Mouse (Mus musculus): ENCODE measurements around the gene Dgke. TPM values are rescaled to one million over a fixed set of nuclear protein-coding genes. Genes with fewer than 3 reads are reported as not detected.
"Not testable (repeated sequence)": the region's sequence is repeated elsewhere in the genome, so short reads cannot be mapped to it uniquely, and the experiment has no call there.

Dgke gene
- polyA plus RNA-seq, 1 experiment from 2014 or later = 17.5 TPM

DNA sequence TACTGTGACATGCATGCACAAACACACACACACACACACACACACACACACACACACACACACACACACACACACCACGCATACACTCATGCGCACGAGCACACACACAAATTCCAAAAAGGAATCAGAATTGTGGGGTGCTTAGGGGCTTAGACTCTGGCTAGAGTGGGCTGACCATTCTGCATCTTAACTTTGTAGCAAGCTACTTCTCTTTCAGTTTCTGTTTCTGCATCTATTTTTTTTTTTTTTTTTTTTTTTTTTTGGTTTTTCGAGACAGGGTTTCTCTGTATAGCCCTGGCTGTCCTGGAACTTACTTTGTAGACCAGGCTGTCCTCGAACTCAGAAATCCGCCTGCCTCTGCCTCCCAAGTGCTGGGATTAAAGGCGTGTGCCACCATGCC lies 23.7 kb upstream of the Dgke start:
- not testable (repeated sequence) for H3K4me3 ChIP-seq (replicated peaks); H3K27ac ChIP-seq (replicated peaks); H3K9me3 ChIP-seq (replicated peaks); H3K36me3 ChIP-seq; H3K4me2 ChIP-seq; ATAC-seq (ENCODE audit: low FRiP score); H3K4me1 ChIP-seq; H3K9ac ChIP-seq (replicated peaks); H3K27me3 ChIP-seq (replicated peaks)
- 95% methylated on average over 6 of the region's 7 CpGs for WGBS

- Histone ChIP-seq H3K4me1 (no peaks in the 10 kb centered on the region), H3K9me3 (replicated peaks) (no peaks in the 10 kb centered on the region), H3K4me3 (replicated peaks) (no peak overlapping the region), H3K36me3 (no peaks in the 10 kb centered on the region), H3K9ac (replicated peaks) (no peak overlapping the region), H3K27me3 (replicated peaks) (no peaks in the 10 kb centered on the region), H3K27ac (replicated peaks) (no peak overlapping the region), H3K4me2 (no peak overlapping the region)
- 93% methylated on average over 4 of the region's 4 CpGs for WGBS
- no peak for ATAC-seq (ENCODE audit: low FRiP score)
Observed at GRCm38 (mm10) chr11:89088754-89089153, 22.1 kb upstream of the Dgke start.

- ATAC-seq (ENCODE audit: low FRiP score) = no peak
- H3K9ac ChIP-seq (replicated peaks) = no peak overlapping the region
- no peak overlapping the region for H3K27ac ChIP-seq (replicated peaks)
- 49% methylated on average over 10 of the region's 10 CpGs for WGBS
- H3K36me3 ChIP-seq = no peaks in the 10 kb centered on the region
- H3K27me3 ChIP-seq (replicated peaks) = no peaks in the 10 kb centered on the region
- H3K4me1 ChIP-seq = no peaks in the 10 kb centered on the region
- no peak overlapping the region for H3K4me2 ChIP-seq
- no peak overlapping the region for H3K4me3 ChIP-seq (replicated peaks)
- no peaks in the 10 kb centered on the region for H3K9me3 ChIP-seq (replicated peaks)
Observed at GRCm38 (mm10) chr11:89086208-89086809, 19.7 kb upstream of the Dgke start.

- no peaks in the 10 kb centered on the region for H3K36me3 ChIP-seq
- no peak overlapping the region for H3K27ac ChIP-seq (replicated peaks)
- ATAC-seq (ENCODE audit: low FRiP score) = no peak
- H3K4me1 ChIP-seq = no peaks in the 10 kb centered on the region
- H3K9ac ChIP-seq (replicated peaks) = no peak overlapping the region
- 50% methylated on average over 7 of the region's 7 CpGs for whole genome bisulfite sequencing
- H3K27me3 ChIP-seq (replicated peaks) = no peaks in the 10 kb centered on the region
- H3K4me2 ChIP-seq = no peak overlapping the region
- H3K4me3 ChIP-seq (replicated peaks) = no peak overlapping the region
- H3K9me3 ChIP-seq (replicated peaks) = no peaks in the 10 kb centered on the region
Observed at GRCm38 (mm10) chr11:89084601-89085000, 18.0 kb upstream of the Dgke start.

DNA sequence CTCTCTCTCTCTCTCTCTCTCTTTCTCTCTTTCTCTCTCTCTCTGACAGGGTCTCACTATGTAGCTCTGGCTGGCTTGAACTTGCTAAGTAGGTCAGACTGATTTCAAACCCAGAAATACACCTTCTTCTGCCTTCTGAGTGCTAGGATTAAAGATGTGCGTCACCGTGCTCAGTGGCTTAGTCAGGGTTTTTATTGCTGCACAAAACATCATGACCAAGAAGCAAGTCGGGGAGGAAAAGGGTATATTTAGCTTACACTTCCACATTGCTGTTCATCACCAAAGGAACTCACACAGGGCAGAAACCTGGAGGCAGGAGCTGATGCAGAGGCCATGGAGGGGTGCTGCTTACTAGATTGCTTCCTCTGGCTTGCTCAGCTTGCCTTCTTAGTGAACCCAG lies 16.0 kb upstream of the Dgke start:
- not testable (repeated sequence) for H3K9ac ChIP-seq (replicated peaks); H3K27me3 ChIP-seq (replicated peaks); H3K4me1 ChIP-seq; H3K36me3 ChIP-seq; H3K4me2 ChIP-seq; ATAC-seq (ENCODE audit: low FRiP score); H3K9me3 ChIP-seq (replicated peaks); H3K27ac ChIP-seq (replicated peaks); H3K4me3 ChIP-seq (replicated peaks)
- 91% methylated on average over 3 of the region's 3 CpGs for WGBS

DNA sequence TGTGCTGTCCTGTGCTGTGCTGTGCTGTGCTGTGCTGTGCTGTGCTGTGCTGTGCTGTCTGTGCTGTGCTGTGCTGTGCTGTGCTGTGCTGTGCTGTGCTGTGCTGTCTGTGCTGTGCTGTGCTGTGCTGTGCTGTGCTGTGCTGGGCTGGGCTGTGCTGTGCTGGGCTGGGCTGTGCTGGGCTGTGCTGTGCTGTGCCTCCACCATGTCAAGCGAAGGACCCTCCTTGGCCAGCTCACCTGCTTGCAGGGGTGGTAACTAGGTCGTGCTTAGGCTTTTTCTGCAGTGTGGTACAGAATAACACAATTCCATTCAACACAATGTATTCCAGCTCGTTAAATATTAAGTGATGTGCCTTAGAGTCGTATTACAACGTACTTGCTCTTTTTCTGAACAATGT lies 15.3 kb upstream of the Dgke start:
- not testable (repeated sequence) for H3K36me3 ChIP-seq; H3K9ac ChIP-seq (replicated peaks); H3K4me2 ChIP-seq; H3K27me3 ChIP-seq (replicated peaks); H3K27ac ChIP-seq (replicated peaks); H3K9me3 ChIP-seq (replicated peaks); H3K4me3 ChIP-seq (replicated peaks); ATAC-seq (ENCODE audit: low FRiP score); H3K4me1 ChIP-seq
- WGBS = 75% methylated on average over 5 of the region's 5 CpGs

DNA sequence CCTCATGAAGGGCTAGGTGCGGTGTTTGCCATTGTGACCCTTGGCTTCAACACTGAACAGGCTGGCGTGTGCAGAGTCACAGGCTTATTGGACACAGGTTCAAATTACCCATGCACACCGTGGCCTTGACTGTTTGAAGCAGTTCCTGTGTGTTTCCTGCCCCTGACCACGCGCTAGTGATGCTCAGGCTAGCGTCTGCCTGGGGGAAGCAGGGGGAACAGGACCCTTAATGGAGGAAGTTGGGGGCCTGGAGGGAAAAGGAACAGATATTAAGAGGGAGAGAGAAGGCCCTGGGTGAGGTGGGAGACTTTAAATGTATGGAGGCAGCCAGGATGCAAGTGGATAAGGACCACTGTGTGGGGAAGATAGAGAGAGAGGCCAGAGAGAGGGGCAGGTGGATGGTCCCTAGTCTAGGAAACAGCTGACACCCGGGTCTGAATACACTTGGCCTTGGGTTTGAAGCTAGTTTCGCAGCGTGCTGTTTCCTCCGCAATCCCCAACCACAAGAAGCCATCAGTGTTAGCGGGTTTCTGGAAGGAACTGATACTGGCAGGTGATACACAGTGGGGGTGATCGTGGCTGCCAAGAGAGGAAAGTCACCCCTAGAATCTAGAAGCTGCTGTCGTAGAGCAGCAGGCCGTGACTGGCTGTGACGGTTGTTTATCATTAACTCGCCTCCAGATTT lies 12.5 kb upstream of the Dgke start:
- Histone ChIP-seq H3K9ac (replicated peaks) (no peak overlapping the region), H3K9me3 (replicated peaks) (no peaks in the 10 kb centered on the region), H3K27me3 (replicated peaks) (no peaks in the 10 kb centered on the region), H3K36me3 (no peaks in the 10 kb centered on the region), H3K4me2 (no peak overlapping the region), H3K27ac (replicated peaks) (no peak overlapping the region), H3K4me1 (no peaks in the 10 kb centered on the region), H3K4me3 (replicated peaks) (no peak overlapping the region)
- no peak for ATAC-seq (ENCODE audit: low FRiP score)
- 87% methylated on average over 16 of the region's 16 CpGs for WGBS

DNA sequence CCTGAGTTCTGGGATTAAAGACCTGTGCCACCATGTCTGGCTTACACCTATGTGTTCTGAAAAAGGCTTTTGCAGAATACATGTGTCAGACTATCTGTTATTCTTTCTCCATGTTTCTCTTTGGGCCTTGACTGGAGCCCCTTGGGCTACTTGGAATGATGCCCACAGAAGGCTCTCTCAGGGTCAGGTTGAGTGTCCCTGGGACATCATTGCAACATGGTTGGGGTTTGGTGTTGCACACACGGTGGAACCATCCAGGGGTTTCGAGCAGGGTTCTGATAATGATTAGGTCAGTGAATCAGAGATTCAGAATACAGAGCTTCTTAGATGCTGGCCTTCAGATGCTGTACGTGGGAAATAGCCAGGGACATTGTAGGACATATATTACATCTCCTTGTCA lies 11.7 kb upstream of the Dgke start:
- no peaks in the 10 kb centered on the region for H3K4me1 ChIP-seq
- H3K27me3 ChIP-seq (replicated peaks) = no peaks in the 10 kb centered on the region
- H3K4me2 ChIP-seq = no peak overlapping the region
- H3K9ac ChIP-seq (replicated peaks) = no peak overlapping the region
- no peaks in the 10 kb centered on the region for H3K9me3 ChIP-seq (replicated peaks)
- H3K27ac ChIP-seq (replicated peaks) = no peak overlapping the region
- H3K4me3 ChIP-seq (replicated peaks) = no peak overlapping the region
- H3K36me3 ChIP-seq = no peaks in the 10 kb centered on the region
- no peak for ATAC-seq (ENCODE audit: low FRiP score)
- 90% methylated on average over 3 of the region's 3 CpGs for WGBS

DNA sequence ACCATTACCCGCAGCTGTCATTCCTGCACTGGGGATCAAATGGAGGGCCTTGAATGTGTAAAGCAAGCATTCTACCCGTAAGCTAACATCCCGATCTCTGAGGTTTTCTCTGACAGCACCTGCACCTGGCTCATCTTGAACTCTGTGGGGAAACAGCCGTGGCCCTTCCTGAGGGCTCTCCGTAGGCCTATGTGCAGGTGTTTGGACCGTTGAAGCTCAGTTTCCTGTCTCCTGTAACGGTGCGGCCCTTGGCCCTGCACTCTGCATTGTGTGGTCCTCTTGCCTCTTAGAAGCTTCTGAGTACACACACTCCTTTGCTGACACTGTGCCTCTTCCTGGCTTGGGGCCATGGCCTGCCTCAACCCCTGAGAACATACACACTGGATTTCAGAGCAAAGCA lies 11.0 kb upstream of the Dgke start:
- Histone ChIP-seq H3K9me3 (replicated peaks) (no peaks in the 10 kb centered on the region), H3K4me3 (replicated peaks) (no peak overlapping the region), H3K36me3 (no peaks in the 10 kb centered on the region), H3K4me1 (no peaks in the 10 kb centered on the region), H3K9ac (replicated peaks) (no peak overlapping the region), H3K27me3 (replicated peaks) (no peaks in the 10 kb centered on the region), H3K27ac (replicated peaks) (no peak overlapping the region), H3K4me2 (no peak overlapping the region)
- 88% methylated on average over 8 of the region's 8 CpGs for WGBS
- no peak for ATAC-seq (ENCODE audit: low FRiP score)

DNA sequence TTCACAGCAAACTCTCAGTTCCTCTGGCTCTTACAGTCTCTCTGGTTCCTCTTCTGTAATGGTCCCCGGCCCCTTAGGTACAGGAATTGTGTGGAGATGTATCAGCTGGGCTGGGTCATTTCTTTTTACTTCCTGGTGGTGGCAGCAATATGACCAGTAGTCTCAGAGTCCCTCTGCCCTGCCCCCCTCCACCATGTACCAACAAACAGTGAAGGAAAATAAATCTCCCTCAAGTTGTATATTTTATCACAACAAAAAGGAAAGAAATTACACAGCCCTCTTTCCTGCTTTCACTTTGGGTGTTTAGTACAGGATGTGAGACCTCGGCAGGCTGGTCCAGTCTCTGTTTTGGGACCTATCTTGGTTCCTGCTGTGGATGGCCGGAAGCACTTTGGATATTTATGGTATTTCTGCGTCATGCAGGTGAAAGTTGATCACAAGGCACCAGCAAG lies 9.7 kb upstream of the Dgke start:
- Histone ChIP-seq H3K36me3 (no peaks in the 10 kb centered on the region), H3K4me2 (no peak overlapping the region), H3K27ac (replicated peaks) (no peak overlapping the region), H3K9ac (replicated peaks) (no peak overlapping the region), H3K9me3 (replicated peaks) (no peaks in the 10 kb centered on the region), H3K4me1 (no peaks in the 10 kb centered on the region), H3K27me3 (replicated peaks) (no peaks in the 10 kb centered on the region), H3K4me3 (replicated peaks) (no peak overlapping the region)
- ATAC-seq (ENCODE audit: low FRiP score) = no peak
- 82% methylated on average over 4 of the region's 4 CpGs for WGBS

DNA sequence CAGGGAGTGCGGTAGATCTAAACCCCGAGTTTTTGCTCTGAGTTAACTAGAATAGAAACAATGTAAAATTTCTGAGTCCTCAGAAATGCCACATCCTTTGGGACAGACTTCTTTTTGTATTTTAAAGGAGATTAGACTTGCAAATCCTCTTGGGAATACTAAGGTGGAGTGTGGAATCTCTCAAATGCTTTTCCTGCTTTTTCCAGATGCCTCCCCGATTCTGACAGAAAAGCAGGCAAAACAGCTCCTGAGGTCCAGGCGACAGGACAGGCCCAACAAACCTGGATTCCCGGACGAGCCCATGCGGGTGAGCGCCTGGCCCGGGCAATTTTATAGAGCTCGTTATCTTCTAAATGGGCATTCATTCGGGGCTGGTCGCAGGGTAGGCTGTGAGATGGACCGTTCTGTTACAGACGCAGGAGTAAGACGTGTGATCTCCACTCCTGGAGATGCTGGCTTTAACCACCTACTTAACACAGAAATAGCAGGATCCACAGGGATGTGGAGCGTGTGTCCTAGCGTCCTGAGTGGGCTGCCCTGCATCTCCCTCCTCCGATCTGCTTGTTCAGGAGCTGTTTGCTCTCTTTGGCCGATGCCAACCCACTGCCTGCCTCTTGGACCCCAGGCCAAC lies 8.2 kb upstream of the Dgke start:
- 47% methylated on average over 19 of the region's 19 CpGs for WGBS

GRCm38 (mm10) chr11:89073541-89073940 lies 6.9 kb upstream of the Dgke start, which contains the start of gene Gm525:
Gene Gm525 (plus strand): TSS chr11:89073841.
- WGBS = 86% methylated on average over 8 of the region's 8 CpGs
- H3K4me2 ChIP-seq = no peak within 1 kb of the TSS
- no peak within 1 kb of the TSS for H3K27ac ChIP-seq (replicated peaks)
- no peaks in the 10 kb centered on the region for H3K4me1 ChIP-seq
- H3K36me3 ChIP-seq = no peaks in the 10 kb centered on the region
- no peaks in the 10 kb centered on the region for H3K9me3 ChIP-seq (replicated peaks)
- no peak within 1 kb of the TSS for H3K9ac ChIP-seq (replicated peaks)
- H3K4me3 ChIP-seq (replicated peaks) = no peak within 1 kb of the TSS
- ATAC-seq (ENCODE audit: low FRiP score) = no peak
- no peaks in the 10 kb centered on the region for H3K27me3 ChIP-seq (replicated peaks)

More for the DNA sequence above, 8.2 kb upstream of the Dgke start:
- no peak for ATAC-seq (ENCODE audit: low FRiP score)
- Histone ChIP-seq H3K9ac (replicated peaks) (no peak overlapping the region), H3K27ac (replicated peaks) (no peak overlapping the region), H3K9me3 (replicated peaks) (no peaks in the 10 kb centered on the region), H3K4me1 (no peaks in the 10 kb centered on the region), H3K4me2 (no peak overlapping the region), H3K4me3 (replicated peaks) (no peak overlapping the region), H3K36me3 (no peaks in the 10 kb centered on the region), H3K27me3 (replicated peaks) (no peaks in the 10 kb centered on the region)

All from neural tube, embryonic 15.5 days (tissue).